ENCODE assay signal across 23 mouse cellular contexts in the genomic region with DNA sequence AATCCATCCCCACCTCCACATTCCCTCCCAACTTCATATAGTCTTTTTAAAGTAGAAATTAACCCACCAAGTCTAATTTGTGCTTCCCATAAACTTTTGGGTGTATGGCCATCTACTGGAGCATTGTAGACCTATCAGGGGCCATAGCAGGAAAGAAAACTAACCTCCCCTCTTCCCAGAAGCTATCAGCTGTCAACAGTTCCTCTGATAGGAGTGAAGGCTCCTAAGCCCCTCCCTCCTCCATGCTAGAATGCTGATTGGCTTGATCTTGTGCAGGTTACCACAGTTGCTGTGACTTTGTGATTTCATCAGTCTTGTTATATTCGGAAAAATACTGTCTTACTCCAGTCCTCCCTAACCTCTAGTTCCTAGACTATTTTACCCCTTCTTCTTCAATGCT.
A peak's percentile ranks its signal among the peaks of the same experiment; 100 is the strongest.
DNase-seq lines count a peak whose midpoint lies in the region; ATAC-seq and TF ChIP-seq lines count a peak whose summit lies in the region.
"Had no signal": no experiment of that assay in that cellular context is flagged by ENCODE, and none has a peak within 500 bp of the region (broad histone marks: within the 10 kb centered on the region; RNA-seq: fewer than 3 reads in every experiment).

No protein-coding gene starts in this region.

- TF ChIP-seq RAD21 in MEL (IDR thresholded peaks at IDR 0.05; ENCODE audit: low read depth, low read length): no peak

- no peaks in the 10 kb centered on the region for H3K79me2 ChIP-seq in MEL (ENCODE audit: control insufficient read depth, insufficient read depth, low read length, poor library complexity)

- H3K27ac ChIP-seq in MEL (ENCODE audit: control insufficient read depth, low read depth, low read length): peak overlapping the region; percentile 49
- peak overlapping the region; percentile 68 for H3K27ac ChIP-seq in liver, embryonic 13.5 days
- H3K27ac ChIP-seq in liver, postnatal 0 days (ENCODE audit: low read depth): no peak overlapping the region
- H3K27ac ChIP-seq in hindbrain, embryonic 14.5 days: no peak overlapping the region
- H3K27ac ChIP-seq: embryonic facial prominence, embryonic 10.5 days; forebrain, embryonic 15.5 days; gastrocnemius, adult 2 months; hindbrain, embryonic 12.5 days; hindbrain, postnatal 0 days had no signal

- WGBS in liver, embryonic 13.5 days (ENCODE audit: insufficient replicate concordance): 80% methylated on average over 1 of the region's 1 CpGs
- 63% methylated on average over 1 of the region's 1 CpGs for WGBS in liver, postnatal 0 days (ENCODE audit: insufficient replicate concordance)
- WGBS in hindbrain, embryonic 14.5 days: 89% methylated on average over 1 of the region's 1 CpGs

- no peak for TF ChIP-seq POLR2A in MEL (IDR thresholded peaks at IDR 0.05; ENCODE audit: control insufficient read depth in 1 of 2, insufficient read depth in 1 of 2, low read depth in 1 of 2, low read length in 2 of 2, poor library complexity in 1 of 2)

- TF ChIP-seq EP300 in MEL (IDR thresholded peaks at IDR 0.05; ENCODE audit: low read depth in 1 of 2, low read length in 2 of 2): peak in 1 of 2 experiments; percentile 51; a peak in 1 of 4 replicates
- TF ChIP-seq EP300 in liver, postnatal 0 days (IDR thresholded peaks at IDR 0.05; ENCODE audit: low read depth): no peak

- H3K4me2 ChIP-seq in liver, embryonic 13.5 days: no peak overlapping the region
- H3K4me2 ChIP-seq in liver, postnatal 0 days (ENCODE audit: low read depth, low read length): no peak overlapping the region
- H3K4me2 ChIP-seq in hindbrain, embryonic 14.5 days (replicated peaks): no peak overlapping the region
- H3K4me2 ChIP-seq: forebrain, embryonic 15.5 days; hindbrain, embryonic 12.5 days had no signal

- H3K4me3 ChIP-seq in MEL (ENCODE audit: control insufficient read depth in 1 of 2, insufficient read depth in 1 of 2, low read depth in 2 of 2, low read length in 2 of 2): no peak overlapping the region
- H3K4me3 ChIP-seq in liver, embryonic 13.5 days (replicated peaks): no peak overlapping the region
- no peak overlapping the region for H3K4me3 ChIP-seq in liver, postnatal 0 days (ENCODE audit: low read depth, low read length)
- no peak overlapping the region for H3K4me3 ChIP-seq in hindbrain, embryonic 14.5 days (replicated peaks; ENCODE audit: low read length)
- H3K4me3 ChIP-seq: embryonic facial prominence, embryonic 10.5 days; erythroblast, embryonic 14.5 days; forebrain, embryonic 15.5 days; gastrocnemius, adult 2 months; hindbrain, embryonic 12.5 days had no signal

- ATAC-seq in erythroid progenitor cell, adult 5-6 weeks (replicated peaks; ENCODE audit: low FRiP score, poor library complexity, severe bottlenecking): peak; percentile 80
- peak; percentile 90 for ATAC-seq in liver, embryonic 13.5 days (ENCODE audit: low read depth)
- ATAC-seq in liver, postnatal 0 days: peak; percentile 55
- no peak for ATAC-seq in hindbrain, embryonic 14.5 days (ENCODE audit: low FRiP score)
- no peak for ATAC-seq in frontal cortex, adult (ENCODE audit: low TSS enrichment)
- ATAC-seq: activated CD4-positive, CD25-positive, alpha-beta regulatory T cell, adult 4 months; forebrain, embryonic 15.5 days; hindbrain, postnatal 0 days; Patski had no signal

- no peak overlapping the region for H3K9ac ChIP-seq in MEL (ENCODE audit: control insufficient read depth, low read depth, low read length, poor library complexity, severe bottlenecking)
- no peak overlapping the region for H3K9ac ChIP-seq in liver, embryonic 13.5 days
- no peak overlapping the region for H3K9ac ChIP-seq in liver, postnatal 0 days (replicated peaks)
- no peak overlapping the region for H3K9ac ChIP-seq in hindbrain, embryonic 14.5 days
- H3K9ac ChIP-seq: forebrain, embryonic 15.5 days; hindbrain, embryonic 12.5 days had no signal

- peaks cover 0 to 43% of the 10 kb centered on the region in 2 experiments; a peak in 2 of 4 replicates for H3K36me3 ChIP-seq in MEL (ENCODE audit: control insufficient read depth in 1 of 2, insufficient read depth in 2 of 2, low read length in 2 of 2)
- H3K36me3 ChIP-seq in liver, embryonic 13.5 days: no peaks in the 10 kb centered on the region
- no peaks in the 10 kb centered on the region for H3K36me3 ChIP-seq in liver, postnatal 0 days (replicated peaks; ENCODE audit: insufficient read depth, low read length)
- no peaks in the 10 kb centered on the region for H3K36me3 ChIP-seq in hindbrain, embryonic 14.5 days (replicated peaks; ENCODE audit: control insufficient read depth, insufficient read depth)
- H3K36me3 ChIP-seq: embryonic facial prominence, embryonic 10.5 days; forebrain, embryonic 15.5 days; hindbrain, embryonic 12.5 days had no signal

- H3K27me3 ChIP-seq in MEL (ENCODE audit: control insufficient read depth in 1 of 2, insufficient read depth in 2 of 2, low read length in 2 of 2): no peaks in the 10 kb centered on the region
- H3K27me3 ChIP-seq in liver, embryonic 13.5 days: peaks cover 9% of the 10 kb centered on the region; the same call in 1 of the 2 replicates
- H3K27me3 ChIP-seq in liver, postnatal 0 days (ENCODE audit: insufficient read depth, low read length): no peaks in the 10 kb centered on the region
- 0 out of 2 replicates have a peak, but pooled peaks cover 9% of the 10 kb centered on the region for H3K27me3 ChIP-seq in hindbrain, embryonic 14.5 days (ENCODE audit: control insufficient read depth, insufficient read depth, low read length)
- H3K27me3 ChIP-seq: forebrain, embryonic 15.5 days had no signal

- peaks cover 23 to 26% of the 10 kb centered on the region in 2 experiments for H3K4me1 ChIP-seq in MEL (ENCODE audit: control insufficient read depth in 1 of 2, insufficient read depth in 2 of 2, low read length in 2 of 2)
- peaks cover 39% of the 10 kb centered on the region for H3K4me1 ChIP-seq in liver, embryonic 13.5 days (replicated peaks)
- H3K4me1 ChIP-seq in liver, postnatal 0 days (ENCODE audit: insufficient read depth): no peaks in the 10 kb centered on the region
- H3K4me1 ChIP-seq in hindbrain, embryonic 14.5 days (replicated peaks; ENCODE audit: control insufficient read depth, insufficient read depth, low read length): no peaks in the 10 kb centered on the region
- H3K4me1 ChIP-seq: forebrain, embryonic 15.5 days; hindbrain, embryonic 12.5 days had no signal

- H3K9me3 ChIP-seq in MEL (replicated peaks; ENCODE audit: insufficient read depth, low read length): no peaks in the 10 kb centered on the region
- H3K9me3 ChIP-seq in liver, embryonic 13.5 days (replicated peaks): no peaks in the 10 kb centered on the region
- no peaks in the 10 kb centered on the region for H3K9me3 ChIP-seq in liver, postnatal 0 days (ENCODE audit: low read length)
- no peaks in the 10 kb centered on the region for H3K9me3 ChIP-seq in hindbrain, embryonic 14.5 days (ENCODE audit: control insufficient read depth, low read length)
- H3K9me3 ChIP-seq: embryonic facial prominence, embryonic 10.5 days; forebrain, embryonic 15.5 days; hindbrain, embryonic 12.5 days had no signal

- TF ChIP-seq CTCF in MEL (IDR thresholded peaks at IDR 0.05 in 2 of 3, conservative IDR thresholded peaks at IDR 0.05 in 1 of 3; ENCODE audit: control insufficient read depth in 1 of 3, insufficient read depth in 1 of 3, low read depth in 2 of 3, low read length in 3 of 3, poor library complexity in 1 of 3, severe bottlenecking in 1 of 3): no peak
- no peak for TF ChIP-seq CTCF in liver, postnatal 0 days (IDR thresholded peaks at IDR 0.05; ENCODE audit: low read depth)

- peak; percentile 73 for DNase-seq in MEL (ENCODE audit: low read depth, low spot score)
- DNase-seq in liver, embryonic 13.5 days: peak; percentile 26
- no peak for DNase-seq in liver, postnatal 0 days
- DNase-seq in frontal cortex, postnatal 36 days (ENCODE audit: low spot score in 2 of 2): no peak
- DNase-seq in thymus, postnatal 25 days: no peak
- no peak for DNase-seq in hindbrain, embryonic 14.5 days (ENCODE audit: low spot score)
- DNase-seq: adrenal gland, postnatal 14 days; cerebellum, adult 18-20 months; cerebellum, postnatal 10 days; gastrocnemius, adult 2 months; gastrocnemius, postnatal 36 days; heart, adult 11 months; heart, postnatal 10 days; heart, postnatal 4 days had no signal

TF ChIP-seq in MEL, 35 proteins besides CTCF, POLR2A, EP300 and RAD21:
- TF ChIP-seq ETS1 (IDR thresholded peaks at IDR 0.05; ENCODE audit: low read depth, low read length): 0 out of 2 replicates have a peak, but pooled peaks have one; percentile 31
- no peak for TF ChIP-seq POLR2AphosphoS2 (IDR thresholded peaks at IDR 0.05; ENCODE audit: low read length)
- peak; percentile 35; the same call in 1 of the 2 replicates for TF ChIP-seq GATA1 (IDR thresholded peaks at IDR 0.05; ENCODE audit: low read depth, low read length)
- TF ChIP-seq ZKSCAN1 (IDR thresholded peaks at IDR 0.05; ENCODE audit: low read depth, low read length): no peak

Comparison
In these comparisons a context has a peak if more than half of its experiments do, and no peak if none do; other contexts are left out.
1. DNase-seq: peak in MEL (single experiment) and liver, embryonic 13.5 days (single experiment); none in liver, postnatal 0 days (single experiment), frontal cortex, postnatal 36 days (0 of 2), thymus, postnatal 25 days (single experiment) and hindbrain, embryonic 14.5 days (single experiment).
2. H3K27ac ChIP-seq: peak in MEL (single experiment) and liver, embryonic 13.5 days (single experiment); none in liver, postnatal 0 days (single experiment) and hindbrain, embryonic 14.5 days (single experiment).
3. ATAC-seq: peak in erythroid progenitor cell, adult 5-6 weeks (single experiment), liver, embryonic 13.5 days (single experiment) and liver, postnatal 0 days (single experiment); none in hindbrain, embryonic 14.5 days (single experiment) and frontal cortex, adult (single experiment).